25 mouse cellular contexts compared by ENCODE assay signal in genomic region chr13:9162888-9163287, GRCm38 (mm10).
"Had no signal": no experiment of that assay in that cellular context is flagged by ENCODE, and none has a peak within 500 bp of the region (broad histone marks: within the 10 kb centered on the region; RNA-seq: fewer than 3 reads in every experiment).

No protein-coding gene starts in this region.

- H3K9me3 ChIP-seq: heart, embryonic 13.5 days; heart, embryonic 15.5 days; hindbrain, embryonic 13.5 days; hindbrain, embryonic 15.5 days; kidney, embryonic 15.5 days; limb, embryonic 13.5 days; limb, embryonic 15.5 days; liver, embryonic 13.5 days had no signal

- H3K4me2 ChIP-seq: heart, embryonic 11.5 days; heart, embryonic 13.5 days; heart, embryonic 15.5 days; hindbrain, embryonic 13.5 days; hindbrain, embryonic 15.5 days; kidney, embryonic 15.5 days; limb, embryonic 13.5 days; limb, embryonic 15.5 days; liver, embryonic 11.5 days; liver, embryonic 13.5 days had no signal

- H3K4me1 ChIP-seq: heart, embryonic 13.5 days; heart, embryonic 15.5 days; hindbrain, embryonic 13.5 days; hindbrain, embryonic 15.5 days; kidney, embryonic 15.5 days; limb, embryonic 13.5 days; limb, embryonic 15.5 days; liver, embryonic 13.5 days had no signal

- H3K27me3 ChIP-seq: heart, embryonic 13.5 days; heart, embryonic 15.5 days; hindbrain, embryonic 13.5 days; hindbrain, embryonic 15.5 days; kidney, embryonic 15.5 days; limb, embryonic 13.5 days; limb, embryonic 15.5 days; liver, embryonic 13.5 days had no signal

- H3K4me3 ChIP-seq: heart, adult 2 months; heart, embryonic 13.5 days; heart, embryonic 15.5 days; hindbrain, embryonic 13.5 days; hindbrain, embryonic 15.5 days; kidney, embryonic 15.5 days; layer of hippocampus, adult 2 months; left cerebral cortex, adult 2 months; limb, embryonic 13.5 days; limb, embryonic 15.5 days; liver, embryonic 13.5 days had no signal

- ATAC-seq: forebrain, postnatal 0 days; hindbrain, postnatal 0 days had no signal

- H3K9ac ChIP-seq: forebrain, postnatal 0 days; heart, embryonic 13.5 days; heart, embryonic 15.5 days; hindbrain, embryonic 13.5 days; hindbrain, embryonic 15.5 days; kidney, embryonic 15.5 days; limb, embryonic 13.5 days; limb, embryonic 15.5 days; liver, embryonic 13.5 days had no signal

- DNase-seq: forebrain, postnatal 0 days; gastrocnemius, postnatal 14 days; gastrocnemius, postnatal 36 days; heart, adult 2 months; heart, postnatal 14 days; heart, postnatal 36 days; kidney, adult 18-20 months; kidney, adult 9 months; kidney, postnatal 14 days; kidney, postnatal 4 days; left cerebral cortex, postnatal 4 days; liver, embryonic 13.5 days had no signal

- H3K27ac ChIP-seq: heart, adult 2 months; heart, embryonic 13.5 days; heart, embryonic 15.5 days; hindbrain, embryonic 13.5 days; hindbrain, embryonic 15.5 days; hindbrain, postnatal 0 days; kidney, embryonic 15.5 days; kidney, postnatal 0 days; layer of hippocampus, adult 2 months; left cerebral cortex, adult 2 months; limb, embryonic 13.5 days; limb, embryonic 15.5 days; liver, embryonic 13.5 days had no signal
